Mouse (Mus musculus): ENCODE data around the gene Bax. TPM values are rescaled to one million over a fixed set of nuclear protein-coding genes. Genes with fewer than 3 reads are reported as not detected.

The Bax gene
- polyA plus RNA-seq, 1 experiment from 2014 or later: 89.9 TPM

- no peak overlapping the region for H3K27ac ChIP-seq (replicated peaks in 1 of 2; ENCODE audit: control insufficient read depth in 1 of 2, insufficient read depth in 1 of 2, low read depth in 2 of 2, low read length in 2 of 2)
- H3K4me1 ChIP-seq (ENCODE audit: control insufficient read depth in 2 of 2, insufficient read depth in 2 of 2, low read length in 2 of 2): peaks cover 0 to 2% of the 10 kb centered on the region in 2 experiments; a peak in 1 of 4 replicates
- H3K4me3 ChIP-seq (ENCODE audit: control insufficient read depth in 1 of 2, insufficient read depth in 1 of 2, low read depth in 1 of 2, low read length in 2 of 2): no peak overlapping the region
- no peak overlapping the region for H3K9ac ChIP-seq (ENCODE audit: low read length)
- no peaks in the 10 kb centered on the region for H3K27me3 ChIP-seq (ENCODE audit: control insufficient read depth, insufficient read depth, low read length)
- no peaks in the 10 kb centered on the region for H3K9me3 ChIP-seq (ENCODE audit: control insufficient read depth, low read length)
- no peak for ATAC-seq (ENCODE audit: insufficient number of reproducible peaks, insufficient read depth, low FRiP score, low read depth)
- WGBS: 96% methylated on average over 6 of the region's 6 CpGs
- H3K4me2 ChIP-seq (ENCODE audit: low read length): no peak overlapping the region
- H3K36me3 ChIP-seq (ENCODE audit: control insufficient read depth, insufficient read depth, low read length): peaks cover 96% of the 10 kb centered on the region
Measured at GRCm38 (mm10) chr7:45498427-45498826, 31.7 kb upstream of the Bax start.

- H3K9me3 ChIP-seq (ENCODE audit: control insufficient read depth, low read length): no peaks in the 10 kb centered on the region
- no peak overlapping the region for H3K4me3 ChIP-seq (ENCODE audit: control insufficient read depth in 1 of 2, insufficient read depth in 1 of 2, low read depth in 1 of 2, low read length in 2 of 2)
- H3K36me3 ChIP-seq (ENCODE audit: control insufficient read depth, insufficient read depth, low read length): peaks cover 76% of the 10 kb centered on the region
- no peak overlapping the region for H3K4me2 ChIP-seq (ENCODE audit: low read length)
- 84% methylated on average over 9 of the region's 9 CpGs for WGBS
- H3K9ac ChIP-seq (ENCODE audit: low read length): no peak overlapping the region
- H3K27ac ChIP-seq (replicated peaks in 1 of 2; ENCODE audit: control insufficient read depth in 1 of 2, insufficient read depth in 1 of 2, low read depth in 2 of 2, low read length in 2 of 2): no peak overlapping the region
- no peaks in the 10 kb centered on the region for H3K27me3 ChIP-seq (ENCODE audit: control insufficient read depth, insufficient read depth, low read length)
- peaks cover 4% of the 10 kb centered on the region in 2 experiments; a peak in 2 of 4 replicates for H3K4me1 ChIP-seq (ENCODE audit: control insufficient read depth in 2 of 2, insufficient read depth in 2 of 2, low read length in 2 of 2)
- ATAC-seq (ENCODE audit: insufficient number of reproducible peaks, insufficient read depth, low FRiP score, low read depth): no peak
Measured at GRCm38 (mm10) chr7:45494548-45494947, 27.9 kb upstream of the Bax start.

GRCm38 (mm10) chr7:45492951-45493350, 26.3 kb upstream of the Bax start:
- Histone ChIP-seq H3K27ac (replicated peaks in 1 of 2; ENCODE audit: control insufficient read depth in 1 of 2, insufficient read depth in 1 of 2, low read depth in 2 of 2, low read length in 2 of 2) (no peak overlapping the region), H3K9me3 (ENCODE audit: control insufficient read depth, low read length) (no peaks in the 10 kb centered on the region), H3K27me3 (ENCODE audit: control insufficient read depth, insufficient read depth, low read length) (no peaks in the 10 kb centered on the region), H3K4me1 (ENCODE audit: control insufficient read depth in 2 of 2, insufficient read depth in 2 of 2, low read length in 2 of 2) (peaks cover 5 to 9% of the 10 kb centered on the region in 2 experiments; a peak in 2 of 4 replicates), H3K4me3 (ENCODE audit: control insufficient read depth in 1 of 2, insufficient read depth in 1 of 2, low read depth in 1 of 2, low read length in 2 of 2) (no peak overlapping the region), H3K4me2 (ENCODE audit: low read length) (no peak overlapping the region), H3K36me3 (ENCODE audit: control insufficient read depth, insufficient read depth, low read length) (peaks cover 60% of the 10 kb centered on the region), H3K9ac (ENCODE audit: low read length) (no peak overlapping the region)
- no peak for ATAC-seq (ENCODE audit: insufficient number of reproducible peaks, insufficient read depth, low FRiP score, low read depth)
- 92% methylated on average over 5 of the region's 5 CpGs for WGBS

GRCm38 (mm10) chr7:45492225-45492844, 25.6 kb upstream of the Bax start:
- Histone ChIP-seq H3K4me2 (ENCODE audit: low read length) (no peak overlapping the region), H3K27ac (replicated peaks in 1 of 2; ENCODE audit: control insufficient read depth in 1 of 2, insufficient read depth in 1 of 2, low read depth in 2 of 2, low read length in 2 of 2) (no peak overlapping the region), H3K9me3 (ENCODE audit: control insufficient read depth, low read length) (no peaks in the 10 kb centered on the region), H3K27me3 (ENCODE audit: control insufficient read depth, insufficient read depth, low read length) (no peaks in the 10 kb centered on the region), H3K36me3 (ENCODE audit: control insufficient read depth, insufficient read depth, low read length) (peaks cover 54% of the 10 kb centered on the region), H3K9ac (ENCODE audit: low read length) (no peak overlapping the region), H3K4me1 (ENCODE audit: control insufficient read depth in 2 of 2, insufficient read depth in 2 of 2, low read length in 2 of 2) (peaks cover 5 to 9% of the 10 kb centered on the region in 2 experiments; a peak in 2 of 4 replicates), H3K4me3 (ENCODE audit: control insufficient read depth in 1 of 2, insufficient read depth in 1 of 2, low read depth in 1 of 2, low read length in 2 of 2) (no peak overlapping the region)
- WGBS: 94% methylated on average over 8 of the region's 8 CpGs
- ATAC-seq (ENCODE audit: insufficient number of reproducible peaks, insufficient read depth, low FRiP score, low read depth): no peak

- H3K9me3 ChIP-seq (ENCODE audit: control insufficient read depth, low read length): no peaks in the 10 kb centered on the region
- ATAC-seq (ENCODE audit: insufficient number of reproducible peaks, insufficient read depth, low FRiP score, low read depth): no peak
- H3K4me1 ChIP-seq (ENCODE audit: control insufficient read depth in 2 of 2, insufficient read depth in 2 of 2, low read length in 2 of 2): peaks cover 5 to 9% of the 10 kb centered on the region in 2 experiments; a peak in 2 of 4 replicates
- no peaks in the 10 kb centered on the region for H3K27me3 ChIP-seq (ENCODE audit: control insufficient read depth, insufficient read depth, low read length)
- H3K4me3 ChIP-seq (ENCODE audit: control insufficient read depth in 1 of 2, insufficient read depth in 1 of 2, low read depth in 1 of 2, low read length in 2 of 2): no peak overlapping the region
- no peak overlapping the region for H3K27ac ChIP-seq (replicated peaks in 1 of 2; ENCODE audit: control insufficient read depth in 1 of 2, insufficient read depth in 1 of 2, low read depth in 2 of 2, low read length in 2 of 2)
- peaks cover 43% of the 10 kb centered on the region for H3K36me3 ChIP-seq (ENCODE audit: control insufficient read depth, insufficient read depth, low read length)
- no peak overlapping the region for H3K4me2 ChIP-seq (ENCODE audit: low read length)
- no peak overlapping the region; the same call in 1 of the 2 replicates for H3K9ac ChIP-seq (ENCODE audit: low read length)
- whole genome bisulfite sequencing: 14% methylated on average over 3 of the region's 3 CpGs
Measured at GRCm38 (mm10) chr7:45491264-45491663, 24.6 kb upstream of the Bax start.

GRCm38 (mm10) chr7:45490822-45491221, 24.1 kb upstream of the Bax start:
- WGBS: 27% methylated on average over 9 of the region's 9 CpGs
- Histone ChIP-seq H3K4me1 (ENCODE audit: control insufficient read depth in 2 of 2, insufficient read depth in 2 of 2, low read length in 2 of 2) (peaks cover 5 to 8% of the 10 kb centered on the region in 2 experiments; a peak in 2 of 4 replicates), H3K36me3 (ENCODE audit: control insufficient read depth, insufficient read depth, low read length) (peaks cover 39% of the 10 kb centered on the region), H3K27me3 (ENCODE audit: control insufficient read depth, insufficient read depth, low read length) (no peaks in the 10 kb centered on the region), H3K27ac (replicated peaks in 1 of 2; ENCODE audit: control insufficient read depth in 1 of 2, insufficient read depth in 1 of 2, low read depth in 2 of 2, low read length in 2 of 2) (no peak overlapping the region), H3K4me3 (ENCODE audit: control insufficient read depth in 1 of 2, insufficient read depth in 1 of 2, low read depth in 1 of 2, low read length in 2 of 2) (no peak overlapping the region), H3K9ac (ENCODE audit: low read length) (no peak overlapping the region; the same call in 1 of the 2 replicates), H3K4me2 (ENCODE audit: low read length) (no peak overlapping the region), H3K9me3 (ENCODE audit: control insufficient read depth, low read length) (no peaks in the 10 kb centered on the region)
- ATAC-seq (ENCODE audit: insufficient number of reproducible peaks, insufficient read depth, low FRiP score, low read depth): no peak

GRCm38 (mm10) chr7:45489578-45489977, 22.9 kb upstream of the Bax start:
- peaks cover 27% of the 10 kb centered on the region for H3K36me3 ChIP-seq (ENCODE audit: control insufficient read depth, insufficient read depth, low read length)
- H3K9ac ChIP-seq (ENCODE audit: low read length): no peak overlapping the region
- H3K4me3 ChIP-seq (ENCODE audit: control insufficient read depth in 1 of 2, insufficient read depth in 1 of 2, low read depth in 1 of 2, low read length in 2 of 2): no peak overlapping the region
- 52% methylated on average over 7 of the region's 7 CpGs for WGBS
- no peaks in the 10 kb centered on the region for H3K27me3 ChIP-seq (ENCODE audit: control insufficient read depth, insufficient read depth, low read length)
- no peak overlapping the region for H3K4me2 ChIP-seq (ENCODE audit: low read length)
- no peak for ATAC-seq (ENCODE audit: insufficient number of reproducible peaks, insufficient read depth, low FRiP score, low read depth)
- H3K4me1 ChIP-seq (ENCODE audit: control insufficient read depth in 2 of 2, insufficient read depth in 2 of 2, low read length in 2 of 2): peaks cover 5 to 7% of the 10 kb centered on the region in 2 experiments; a peak in 2 of 4 replicates
- H3K9me3 ChIP-seq (ENCODE audit: control insufficient read depth, low read length): no peaks in the 10 kb centered on the region
- H3K27ac ChIP-seq (replicated peaks in 1 of 2; ENCODE audit: control insufficient read depth in 1 of 2, insufficient read depth in 1 of 2, low read depth in 2 of 2, low read length in 2 of 2): no peak overlapping the region
